Mouse (Mus musculus): ENCODE measurements around the gene Slc41a3.

DNA sequence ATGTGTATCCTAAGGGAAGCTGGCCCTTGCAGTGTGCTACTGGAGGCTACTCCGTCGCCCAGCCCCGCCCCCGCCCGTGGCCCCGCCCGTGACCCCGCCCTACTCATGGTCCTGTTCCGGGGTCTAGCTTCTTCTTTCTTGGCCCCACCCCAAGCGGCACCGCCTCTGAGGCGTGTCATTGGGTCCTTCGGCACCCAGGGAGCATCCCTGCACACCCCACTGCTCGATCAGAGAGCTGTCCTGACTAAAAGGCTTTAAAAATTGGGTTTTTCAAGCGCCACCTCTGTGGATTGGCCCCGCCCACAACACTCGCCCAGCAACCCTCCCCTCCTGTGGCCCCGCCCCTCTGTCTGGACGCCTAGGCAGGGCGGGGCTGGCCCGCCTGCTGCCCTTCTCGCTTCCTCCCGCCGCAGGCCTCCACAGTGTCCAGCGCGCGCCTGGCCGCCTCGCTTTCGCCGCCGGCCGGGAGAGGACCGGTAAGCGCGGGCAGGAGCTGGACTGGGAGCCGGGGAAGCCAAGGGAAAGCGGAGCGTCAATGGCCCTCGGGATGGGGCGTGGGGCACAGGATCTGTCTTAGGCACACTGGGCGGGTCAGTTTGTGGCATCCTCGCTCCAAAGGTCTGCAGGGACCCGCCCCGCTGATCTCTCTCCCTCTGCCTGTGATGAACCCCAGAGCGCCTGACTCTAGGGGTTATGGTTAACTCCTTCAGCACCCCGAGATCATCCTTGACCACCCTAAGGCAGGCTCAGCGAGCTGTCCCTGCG, at the start of gene Slc41a3:
- no peak for TF ChIP-seq CTCF (IDR thresholded peaks at IDR 0.05)
- no peak for TF ChIP-seq EP300 (IDR thresholded peaks at IDR 0.05)

All from lung, postnatal 0 days (tissue).